Mouse (Mus musculus): ENCODE data around the gene Gabra2.

- TF ChIP-seq CTCF (IDR thresholded peaks at IDR 0.05) (no peak), POLR2A (IDR thresholded peaks at IDR 0.05; ENCODE audit: insufficient read depth, low read depth, low read length) (no peak)
Measured at GRCm38 (mm10) chr5:71135840-71136239, 40.2 kb upstream of the Gabra2 start.
